Mouse (Mus musculus): ENCODE measurements around the gene Gm3543. TPM values are rescaled to one million over a fixed set of nuclear protein-coding genes. Genes with fewer than 3 reads are reported as not detected.
"Not testable (repeated sequence)": the region's sequence is repeated elsewhere in the genome, so short reads cannot be mapped to it uniquely, and the experiment has no call there.

Gene Gm3543
- not detected for total RNA-seq (2021)
- long read RNA-seq, experiment 1: 0 reads
- long read RNA-seq, experiment 2: 0 reads

DNA sequence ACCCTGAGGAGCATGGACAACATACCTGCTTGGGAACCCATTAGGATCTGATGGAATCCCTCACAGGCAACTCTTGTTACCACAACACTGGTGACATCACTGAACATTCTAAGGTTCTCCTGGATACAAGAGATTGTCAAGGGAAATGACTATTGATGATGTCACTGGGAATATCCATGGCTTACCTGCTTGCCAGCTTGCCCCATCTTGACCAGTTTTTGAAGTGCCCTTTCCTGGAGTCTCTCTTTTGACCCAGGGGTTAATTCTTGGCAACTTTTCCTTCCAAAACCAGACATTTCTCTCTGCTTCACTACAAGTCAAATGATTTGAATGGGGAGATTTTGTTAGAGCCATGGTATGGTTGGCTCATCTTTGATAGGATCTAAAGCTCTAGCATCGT is at the start of gene Gm3543:
TSS of gene Gm3543 (minus strand) at position 101 of the 400 bp plus-strand sequence.
- DNase-seq (ENCODE audit: low spot score in 2 of 2): not testable (repeated sequence)

GRCm38 (mm10) chr14:41968596-41968995 is 14.5 kb downstream of the Gm3543 start:
- DNase-seq (ENCODE audit: low spot score in 2 of 2): not testable (repeated sequence)

- not testable (repeated sequence) for DNase-seq (ENCODE audit: low spot score in 2 of 2)
Measured at GRCm38 (mm10) chr14:41967827-41968226, 15.3 kb downstream of the Gm3543 start, which contains the start of gene Gm6401. Gm6401 (minus strand) TSS chr14:41967927.

DNA sequence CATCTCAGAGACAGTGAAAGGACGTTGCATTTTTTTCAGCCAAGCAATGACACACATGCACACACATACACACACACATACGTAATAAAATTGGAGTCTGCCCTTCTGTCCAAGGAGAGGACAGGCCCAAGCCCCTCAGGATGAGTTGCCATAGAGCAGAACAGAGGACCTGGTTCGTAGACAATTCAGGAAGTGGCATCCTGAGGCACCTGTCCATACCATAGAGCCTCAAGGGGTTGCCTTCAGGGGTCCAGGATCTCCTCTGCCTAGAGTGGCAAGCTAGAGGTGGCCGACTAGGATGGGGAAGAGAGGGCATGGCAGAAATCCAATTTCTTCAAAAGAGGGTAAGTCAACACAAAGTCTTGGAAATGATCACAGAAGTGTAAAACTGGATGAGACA is 19.0 kb downstream of the Gm3543 start:
- DNase-seq (ENCODE audit: low spot score in 2 of 2): not testable (repeated sequence)

- not testable (repeated sequence) for DNase-seq (ENCODE audit: low spot score in 2 of 2)
Measured at GRCm38 (mm10) chr14:41943695-41944094, 39.4 kb downstream of the Gm3543 start, which contains the start of gene 1700024B05Rik. 1700024B05Rik (plus strand) TSS chr14:41943995.

Other genes with a start within 250 kb of the Gm3543 start
- not detected for gene Gm7929, start 232.7 kb downstream of the Gm3543 start, total RNA-seq (2021)
- not detected for gene Gm47189, start 210.9 kb downstream of the Gm3543 start, total RNA-seq (2021)
- gene Gm7980, start 76.0 kb downstream of the Gm3543 start, total RNA-seq (2021): not detected
- gene 1700049E17Rik1, start 58.4 kb downstream of the Gm3543 start, total RNA-seq (2021): not detected
- not detected for gene 1700024B05Rik, start 39.3 kb downstream of the Gm3543 start, total RNA-seq (2021)
- not detected for gene Gm6401, start 15.4 kb downstream of the Gm3543 start, total RNA-seq (2021)
- not detected for gene Gm7951, start 134.0 kb upstream of the Gm3543 start, total RNA-seq (2021)
- gene Gm17027, start 179.3 kb upstream of the Gm3543 start, total RNA-seq (2021): not detected
- not detected for gene Gm3573, start 207.5 kb upstream of the Gm3543 start, total RNA-seq (2021)